Mouse (Mus musculus) ovary, postnatal 10 days (tissue): ENCODE measurements at regions not wholly inside any gene's neighbourhood (a gene's known extent, or its start where the extent isn't known, plus 50 kb on each side); places are given as distances from the start of the nearest gene placed in this dataset.

Experiments
- DNase-seq: peaks from one replicate; pipeline ENCODE4 v3.0.0; 2022; ENCODE audit warnings: low spot score

GRCm38 (mm10) chr4:89082838-89083237 is 54.1 kb upstream of the Mtap start:
- DNase-seq = no peak

GRCm38 (mm10) chr4:89078485-89078884 is 58.4 kb upstream of the Mtap start:
- no peak for DNase-seq

DNA sequence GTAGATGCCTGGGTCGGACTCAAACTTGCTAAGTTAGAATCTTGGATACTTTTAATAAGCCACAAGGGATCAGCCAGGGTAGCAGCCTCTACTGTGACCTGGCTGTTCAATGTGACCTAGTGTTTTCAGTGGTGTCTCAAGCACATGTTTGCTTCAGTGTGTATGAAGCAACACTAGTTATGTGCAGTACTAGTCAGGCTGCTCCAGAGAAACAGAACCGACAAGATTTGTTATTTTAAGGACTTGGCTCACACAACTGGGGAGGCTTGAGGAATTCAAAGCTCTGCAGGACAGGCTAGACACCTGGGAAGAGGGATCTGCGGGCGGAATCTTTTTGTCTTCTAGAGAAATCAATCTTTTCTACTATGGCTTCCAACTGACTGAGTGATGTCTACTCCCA is 62.2 kb upstream of the Mtap start:
- DNase-seq = no peak

GRCm38 (mm10) chr4:89070430-89070829 is 66.5 kb upstream of the Mtap start:
- no peak for DNase-seq

DNA sequence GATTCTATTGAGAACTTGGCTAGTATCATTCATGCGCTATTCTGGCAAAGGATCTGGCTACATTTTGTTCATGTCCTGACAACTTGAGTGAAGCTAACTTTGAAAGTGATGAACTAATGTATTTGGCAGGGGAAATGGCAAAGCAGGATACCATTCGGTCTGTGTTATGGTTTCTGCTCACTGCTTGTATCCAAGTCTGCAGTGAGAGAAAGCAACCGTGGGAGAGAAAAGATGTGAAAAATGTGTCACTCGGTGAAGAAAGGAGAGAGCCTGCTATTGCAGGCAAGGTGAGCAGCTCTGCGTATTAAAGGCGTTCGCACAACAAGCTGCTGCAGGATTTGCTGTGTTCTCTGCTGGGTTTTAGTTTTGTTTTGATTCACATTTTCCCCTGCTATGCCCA is 72.5 kb upstream of the Mtap start:
- no peak for DNase-seq

- DNase-seq = no peak
Observed at GRCm38 (mm10) chr4:89062384-89062783, 74.5 kb upstream of the Mtap start.

- DNase-seq = no peak
Observed at GRCm38 (mm10) chr4:89061619-89062018, 75.3 kb upstream of the Mtap start.

DNA sequence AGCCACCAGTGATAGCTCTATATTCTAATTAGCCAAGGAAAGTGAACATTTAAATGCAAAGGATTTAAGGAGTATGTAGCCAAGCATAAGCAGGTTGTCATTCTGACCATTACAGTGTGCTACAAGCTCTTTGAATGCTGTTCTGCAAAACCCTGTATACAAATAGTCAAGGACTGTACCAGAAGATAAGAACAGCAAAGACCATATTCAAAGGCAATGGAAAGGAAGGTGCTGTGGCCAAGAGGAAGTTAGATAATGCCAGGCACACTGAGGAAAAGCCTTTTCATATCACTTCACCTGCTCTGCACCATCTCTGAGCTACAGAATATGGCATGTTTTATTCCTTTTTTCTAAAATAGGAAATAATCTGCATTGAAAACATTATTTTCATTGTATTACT is 79.3 kb upstream of the Mtap start:
- no peak for DNase-seq

DNA sequence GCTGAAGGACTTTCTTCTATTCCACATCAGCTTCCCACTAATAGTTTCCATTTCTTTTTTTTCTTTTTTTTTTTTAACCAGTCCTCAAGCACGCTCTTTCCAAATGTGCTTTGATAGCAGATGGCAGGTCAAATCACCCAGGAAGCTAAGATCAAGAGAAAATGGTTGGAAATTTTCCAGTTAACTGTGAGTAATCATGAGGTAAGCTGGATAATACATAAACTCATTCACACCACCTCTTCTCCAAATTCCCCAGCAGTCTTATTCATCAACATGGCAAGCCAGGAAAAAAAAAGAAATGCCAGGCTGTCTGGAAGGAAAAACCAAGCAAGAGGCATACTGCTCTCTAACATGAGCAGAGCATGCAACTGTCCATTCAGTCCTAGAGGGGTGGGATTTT is 79.8 kb upstream of the Mtap start:
- no peak for DNase-seq

DNA sequence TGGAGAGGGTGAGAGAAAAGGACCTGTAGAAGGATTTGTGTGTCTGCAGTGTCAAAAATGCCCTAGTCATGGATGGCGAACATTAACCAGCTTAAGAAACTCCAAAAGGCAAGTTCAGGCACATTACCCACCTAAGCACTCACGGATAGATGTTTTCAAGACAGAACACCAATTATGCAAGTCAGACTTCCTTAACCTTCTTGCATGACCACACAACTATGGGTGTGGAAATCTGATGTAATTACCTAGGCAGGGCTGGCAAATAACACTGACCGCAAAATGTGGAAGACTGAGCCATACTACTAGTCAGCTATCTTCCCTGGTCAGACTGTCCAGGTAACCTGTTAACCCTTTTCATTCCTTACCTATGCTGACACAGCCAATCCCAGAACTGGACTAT is 81.0 kb upstream of the Mtap start:
- no peak for DNase-seq

- DNase-seq = no peak
Observed at GRCm38 (mm10) chr4:89053606-89054005, 83.3 kb upstream of the Mtap start.

DNA sequence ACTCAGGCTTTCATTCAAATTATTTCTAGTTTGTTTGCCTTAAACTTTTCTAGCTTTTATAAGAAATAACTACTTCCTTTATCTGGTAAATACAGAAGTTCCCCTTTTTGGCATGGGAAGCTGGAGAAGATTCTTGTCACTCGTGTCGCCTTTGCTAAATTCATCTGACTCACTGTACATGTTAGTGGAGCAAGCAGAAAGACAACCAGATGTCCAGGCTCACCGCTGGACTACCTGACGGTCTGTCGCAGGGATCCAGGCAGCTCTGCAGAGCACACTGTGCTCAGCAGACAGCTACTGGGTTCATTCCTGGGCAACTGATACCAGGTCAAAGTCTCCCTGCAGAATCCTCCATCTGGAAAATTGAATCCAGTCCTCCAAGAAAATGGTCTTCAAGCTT is 85.0 kb upstream of the Mtap start:
- no peak for DNase-seq

DNA sequence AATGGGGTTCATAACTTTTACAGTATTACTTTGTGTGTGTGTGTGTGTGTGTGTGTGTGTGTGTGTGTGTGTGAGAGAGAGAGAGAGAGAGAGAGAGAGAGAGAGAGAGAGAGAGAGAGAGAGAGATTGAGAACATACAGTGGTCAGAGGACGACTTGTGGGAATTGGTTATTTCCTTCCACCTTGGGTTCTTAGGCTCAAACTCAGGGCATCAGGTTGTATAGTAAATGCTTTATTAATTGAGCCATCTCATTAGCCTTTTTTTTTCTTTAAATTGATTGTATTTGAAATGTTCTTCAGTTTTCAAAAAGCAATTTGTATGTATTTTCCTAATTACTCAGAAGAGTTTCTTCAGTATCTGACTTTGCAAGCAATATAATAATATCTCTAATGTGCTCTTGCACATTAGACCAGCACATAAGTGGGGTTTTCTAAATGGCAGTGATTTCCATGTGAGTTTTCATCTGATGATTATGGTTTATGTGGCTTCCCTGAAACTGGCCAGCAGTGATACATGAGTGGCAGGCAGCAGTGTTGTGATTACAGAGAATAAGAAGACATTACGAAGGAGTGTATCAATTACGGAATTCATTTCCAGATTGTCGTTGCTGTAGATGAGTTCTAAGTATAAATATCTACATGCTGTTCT is 86.2 kb upstream of the Mtap start:
- DNase-seq = no peak

GRCm38 (mm10) chr4:89049592-89050440 is 87.1 kb upstream of the Mtap start:
- DNase-seq = no peak

- DNase-seq = no peak
Observed at GRCm38 (mm10) chr4:89044516-89044915, 92.4 kb upstream of the Mtap start.

DNA sequence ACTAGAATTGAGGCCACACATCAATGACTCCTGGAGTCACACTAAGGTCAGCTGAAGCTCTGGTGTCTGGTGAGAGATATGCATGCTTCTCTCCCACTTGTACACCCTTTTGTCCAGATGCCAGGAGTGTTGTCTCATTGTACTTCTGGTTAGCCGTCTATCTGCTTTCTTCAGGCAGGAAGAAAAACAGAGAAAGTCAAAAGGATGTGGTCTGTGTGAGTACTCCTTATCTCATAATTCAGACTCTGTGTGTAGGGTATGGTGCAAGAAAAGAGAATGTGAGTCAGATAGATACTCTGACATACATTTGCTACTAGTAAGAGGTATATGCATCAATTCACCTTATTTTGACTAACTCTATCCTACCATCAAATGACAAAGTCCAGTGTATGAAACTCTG is 92.9 kb upstream of the Mtap start:
- no peak for DNase-seq

- no peak for DNase-seq
Observed at GRCm38 (mm10) chr4:89040856-89041255, 96.1 kb upstream of the Mtap start.

DNA sequence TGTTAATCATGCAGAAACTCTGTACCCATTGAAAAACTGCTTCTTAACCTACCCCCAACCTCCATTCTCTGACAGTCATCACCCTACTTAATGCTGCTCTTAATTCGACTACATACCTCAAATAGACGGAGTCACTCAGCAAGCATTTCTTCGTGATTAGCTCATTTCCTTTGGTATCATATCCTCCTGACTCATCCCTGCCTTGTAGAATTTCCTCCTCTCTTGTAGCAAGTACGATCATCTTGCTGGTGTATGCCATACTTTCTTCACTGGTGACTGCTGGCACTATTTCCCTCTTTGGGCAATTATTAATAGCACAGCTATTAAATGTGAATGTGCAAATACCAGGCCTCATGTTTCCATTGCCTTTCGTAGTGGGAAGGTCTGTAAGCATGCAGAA is 98.0 kb upstream of the Mtap start:
- no peak for DNase-seq

DNA sequence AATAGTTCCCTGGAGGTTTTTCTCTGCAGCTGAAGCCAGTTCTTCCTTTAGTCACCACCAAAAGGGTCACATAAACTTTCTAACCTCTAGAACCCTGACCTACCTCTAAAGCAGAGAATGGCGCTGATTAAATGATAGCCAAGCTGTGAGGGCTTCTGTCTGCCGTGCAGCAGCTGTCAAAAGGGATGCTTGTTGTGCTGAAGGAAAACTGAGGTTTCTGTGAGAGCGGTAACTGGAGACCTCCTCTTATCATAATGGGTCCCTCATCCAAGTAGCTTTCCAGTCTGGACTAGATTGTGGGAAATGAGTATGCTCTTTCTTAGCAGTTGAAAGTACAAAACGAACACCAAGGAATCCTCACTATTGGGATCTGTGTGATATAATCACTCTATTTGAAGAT is 98.8 kb upstream of the Mtap start:
- DNase-seq = no peak

DNA sequence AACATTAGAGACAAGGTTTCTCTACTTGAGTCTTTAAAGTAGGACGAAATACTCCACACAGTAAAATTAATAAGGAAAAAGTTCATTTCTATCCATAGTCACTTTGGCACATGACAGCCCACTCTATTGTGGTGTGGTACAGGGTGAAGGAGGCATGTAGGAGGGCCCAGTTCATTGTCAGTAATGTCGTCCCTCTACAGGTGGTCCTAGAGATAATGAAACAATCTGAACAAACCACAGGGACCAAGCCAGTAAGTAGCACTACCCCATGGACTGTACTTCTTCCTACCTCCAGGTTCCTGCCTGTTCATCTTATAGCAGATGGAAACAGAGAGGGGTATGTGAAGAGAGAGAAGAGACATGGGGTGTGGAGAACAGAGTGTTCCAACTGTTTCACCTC is 102.1 kb upstream of the Mtap start:
- no peak for DNase-seq

GRCm38 (mm10) chr4:89034299-89034698 is 102.6 kb upstream of the Mtap start:
- DNase-seq = no peak

DNA sequence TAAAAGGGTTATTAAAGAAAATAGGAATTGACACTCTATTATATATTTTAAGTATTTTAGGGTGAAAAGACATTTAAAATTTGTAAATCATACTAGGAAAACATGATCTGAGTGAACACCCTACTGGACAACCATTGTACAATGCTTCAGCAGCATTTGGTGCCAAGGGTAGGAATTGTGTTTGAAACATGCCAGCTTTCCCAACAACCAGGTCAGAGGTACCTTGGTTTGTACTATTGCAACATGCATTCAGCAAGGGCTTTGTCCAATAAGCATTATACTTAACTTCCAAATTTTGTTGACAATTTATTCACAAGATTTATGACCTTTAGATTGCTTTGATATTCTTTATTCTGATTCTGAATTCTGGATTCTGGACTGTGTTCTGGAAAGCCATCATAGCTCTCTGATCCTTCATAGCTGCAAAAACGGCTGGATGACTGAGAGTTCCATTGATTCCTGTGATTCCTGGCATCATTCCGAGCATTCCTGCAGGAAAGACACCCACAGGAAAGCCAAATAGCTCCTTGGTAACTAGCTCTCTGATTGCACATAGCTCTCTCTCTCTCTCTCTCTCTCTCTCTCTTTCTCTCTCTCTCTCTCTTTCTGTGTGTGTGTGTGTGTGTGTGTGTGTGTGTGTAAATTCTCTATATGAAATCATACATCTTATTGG is 124.1 kb upstream of the Mtap start:
- no peak for DNase-seq

GRCm38 (mm10) chr4:89008561-89008960 is 128.4 kb upstream of the Mtap start:
- DNase-seq = no peak
